Comparison of ENCODE assay signal across 24 mouse cellular contexts in the genomic region with DNA sequence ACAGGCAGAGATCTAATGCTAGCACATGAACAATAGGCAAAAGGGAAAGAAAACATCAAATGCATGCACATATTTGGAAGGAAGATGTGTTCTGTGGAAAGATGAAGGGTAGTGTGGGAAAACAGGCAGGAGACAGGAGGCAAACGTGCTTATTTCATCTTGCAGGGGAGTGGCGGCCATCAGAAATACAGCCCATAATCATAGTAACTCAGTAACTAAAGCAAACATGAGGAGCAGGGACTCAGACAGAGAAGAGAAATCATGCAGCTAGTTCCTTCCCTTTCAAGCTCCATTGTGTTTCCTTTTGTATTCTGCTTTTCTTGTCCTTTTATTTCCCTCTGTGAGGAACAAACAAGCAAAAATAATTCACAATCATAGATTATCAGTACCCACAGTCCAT.
A peak's percentile ranks its signal among the peaks of the same experiment; 100 is the strongest.
DNase-seq lines count a peak whose midpoint lies in the region; ATAC-seq and TF ChIP-seq lines count a peak whose summit lies in the region.
"Had no signal": no experiment of that assay in that cellular context is flagged by ENCODE, and none has a peak within 500 bp of the region (broad histone marks: within the 10 kb centered on the region; RNA-seq: fewer than 3 reads in every experiment).

No protein-coding gene starts in this region.

- H3K4me3 ChIP-seq in forebrain, embryonic 13.5 days, result no peak overlapping the region
- no peak overlapping the region for H3K4me3 ChIP-seq in forebrain, embryonic 10.5 days
- no peak overlapping the region for H3K4me3 ChIP-seq in liver, postnatal 0 days (ENCODE audit: low read depth, low read length)
- H3K4me3 ChIP-seq in forebrain, embryonic 16.5 days (replicated peaks; ENCODE audit: low read length), result no peak overlapping the region
- H3K4me3 ChIP-seq in midbrain, embryonic 14.5 days (replicated peaks; ENCODE audit: low read depth, low read length), result no peak overlapping the region
- H3K4me3 ChIP-seq: embryonic facial prominence, embryonic 12.5 days; erythroblast, embryonic 14.5 days; gastrocnemius, adult 2 months; lung, embryonic 15.5 days; megakaryocyte, embryonic 14.5 days; neural tube, embryonic 12.5 days had no signal

- no peak overlapping the region for H3K4me2 ChIP-seq in forebrain, embryonic 13.5 days
- peak overlapping the region; percentile 22; the same call in 1 of the 2 replicates for H3K4me2 ChIP-seq in liver, postnatal 0 days (ENCODE audit: low read depth, low read length)
- no peak overlapping the region for H3K4me2 ChIP-seq in forebrain, embryonic 16.5 days (ENCODE audit: low read length)
- no peak overlapping the region for H3K4me2 ChIP-seq in midbrain, embryonic 14.5 days (ENCODE audit: low read length)
- H3K4me2 ChIP-seq: embryonic facial prominence, embryonic 12.5 days; heart, embryonic 11.5 days; lung, embryonic 15.5 days; neural tube, embryonic 12.5 days had no signal

- no peak for DNase-seq in forebrain, embryonic 10.5 days (ENCODE audit: extremely low spot score, low spot score)
- DNase-seq in liver, postnatal 0 days, result no peak
- DNase-seq in liver, result no peak
- peak; percentile 15 for DNase-seq in midbrain, embryonic 14.5 days
- no peak for DNase-seq in layer of hippocampus, postnatal 10 days (ENCODE audit: low spot score in 2 of 2)
- DNase-seq: adrenal gland, postnatal 10 days; cerebellum, adult 2 months; cerebellum, postnatal 25 days; gastrocnemius, adult 2 months; kidney, adult 2 months; lung, postnatal 36 days; right cerebral cortex, postnatal 14 days; spleen, adult 18-20 months had no signal

- H3K36me3 ChIP-seq in forebrain, embryonic 13.5 days (ENCODE audit: poor library complexity, severe bottlenecking), result no peaks in the 10 kb centered on the region
- H3K36me3 ChIP-seq in forebrain, embryonic 10.5 days (replicated peaks), result no peaks in the 10 kb centered on the region
- no peaks in the 10 kb centered on the region for H3K36me3 ChIP-seq in liver, postnatal 0 days (replicated peaks; ENCODE audit: insufficient read depth, low read length)
- H3K36me3 ChIP-seq in forebrain, embryonic 16.5 days (ENCODE audit: control insufficient read depth, insufficient read depth), result no peaks in the 10 kb centered on the region
- no peaks in the 10 kb centered on the region for H3K36me3 ChIP-seq in midbrain, embryonic 14.5 days (ENCODE audit: control insufficient read depth, insufficient read depth, low read length)
- H3K36me3 ChIP-seq: embryonic facial prominence, embryonic 12.5 days; lung, embryonic 15.5 days; neural tube, embryonic 12.5 days had no signal

- peak overlapping the region; percentile 74 for H3K27ac ChIP-seq in forebrain, embryonic 13.5 days
- H3K27ac ChIP-seq in forebrain, embryonic 10.5 days, result no peak overlapping the region
- H3K27ac ChIP-seq in liver, postnatal 0 days (ENCODE audit: low read depth), result no peak overlapping the region
- H3K27ac ChIP-seq in forebrain, embryonic 16.5 days (ENCODE audit: low read length), result peak overlapping the region; percentile 51
- H3K27ac ChIP-seq in midbrain, embryonic 14.5 days (replicated peaks; ENCODE audit: low read depth, low read length), result peak overlapping the region; percentile 46; the same call in 1 of the 2 replicates
- H3K27ac ChIP-seq: embryonic facial prominence, embryonic 12.5 days; gastrocnemius, adult 2 months; kidney, postnatal 0 days; liver, embryonic 14.5 days; lung, embryonic 15.5 days; neural tube, embryonic 12.5 days had no signal

- H3K9ac ChIP-seq in forebrain, embryonic 13.5 days, result no peak overlapping the region
- no peak overlapping the region for H3K9ac ChIP-seq in liver, postnatal 0 days (replicated peaks)
- no peak overlapping the region for H3K9ac ChIP-seq in forebrain, embryonic 16.5 days (replicated peaks; ENCODE audit: low read depth, low read length)
- no peak overlapping the region for H3K9ac ChIP-seq in midbrain, embryonic 14.5 days (replicated peaks; ENCODE audit: low read length)
- H3K9ac ChIP-seq: embryonic facial prominence, embryonic 12.5 days; liver, embryonic 14.5 days; lung, embryonic 15.5 days; neural tube, embryonic 12.5 days had no signal

- no peak for TF ChIP-seq CTCF in liver, postnatal 0 days (IDR thresholded peaks at IDR 0.05; ENCODE audit: low read depth)

- no peaks in the 10 kb centered on the region for H3K27me3 ChIP-seq in forebrain, embryonic 13.5 days
- H3K27me3 ChIP-seq in forebrain, embryonic 10.5 days (ENCODE audit: poor library complexity, severe bottlenecking), result no peaks in the 10 kb centered on the region
- H3K27me3 ChIP-seq in liver, postnatal 0 days (ENCODE audit: insufficient read depth, low read length), result no peaks in the 10 kb centered on the region
- H3K27me3 ChIP-seq in forebrain, embryonic 16.5 days (replicated peaks; ENCODE audit: control insufficient read depth, insufficient read depth, low read length), result no peaks in the 10 kb centered on the region
- no peaks in the 10 kb centered on the region for H3K27me3 ChIP-seq in midbrain, embryonic 14.5 days (ENCODE audit: control insufficient read depth, insufficient read depth, low read length)
- H3K27me3 ChIP-seq: embryonic facial prominence, embryonic 12.5 days; lung, embryonic 15.5 days; megakaryocyte, embryonic 14.5 days; neural tube, embryonic 12.5 days had no signal

- WGBS in forebrain, embryonic 13.5 days, result 55% methylated on average over 2 of the region's 2 CpGs
- WGBS in forebrain, embryonic 10.5 days, result 82% methylated on average over 2 of the region's 2 CpGs
- WGBS in liver, postnatal 0 days (ENCODE audit: insufficient replicate concordance), result 21% methylated on average over 2 of the region's 2 CpGs
- 72% methylated on average over 2 of the region's 2 CpGs for WGBS in forebrain, embryonic 16.5 days
- 59% methylated on average over 2 of the region's 2 CpGs for WGBS in midbrain, embryonic 14.5 days

- ATAC-seq in forebrain, embryonic 13.5 days, result no peak
- ATAC-seq in liver, postnatal 0 days, result no peak
- no peak for ATAC-seq in forebrain, embryonic 16.5 days
- ATAC-seq in midbrain, embryonic 14.5 days (ENCODE audit: low FRiP score, low TSS enrichment), result no peak
- no peak for ATAC-seq in erythroblast, adult 5-6 weeks (replicated peaks; ENCODE audit: low FRiP score, poor library complexity, severe bottlenecking)

- no peaks in the 10 kb centered on the region for H3K9me3 ChIP-seq in forebrain, embryonic 13.5 days (replicated peaks)
- H3K9me3 ChIP-seq in forebrain, embryonic 10.5 days, result no peaks in the 10 kb centered on the region
- H3K9me3 ChIP-seq in liver, postnatal 0 days (ENCODE audit: low read length), result no peaks in the 10 kb centered on the region
- H3K9me3 ChIP-seq in forebrain, embryonic 16.5 days (ENCODE audit: control insufficient read depth, low read length), result no peaks in the 10 kb centered on the region
- H3K9me3 ChIP-seq in midbrain, embryonic 14.5 days (ENCODE audit: control insufficient read depth, low read length), result no peaks in the 10 kb centered on the region
- H3K9me3 ChIP-seq: embryonic facial prominence, embryonic 12.5 days; lung, embryonic 15.5 days; neural tube, embryonic 12.5 days had no signal

- no peak for TF ChIP-seq EP300 in liver, postnatal 0 days (IDR thresholded peaks at IDR 0.05; ENCODE audit: low read depth)

- H3K4me1 ChIP-seq in forebrain, embryonic 13.5 days, result peaks cover 7% of the 10 kb centered on the region
- no peaks in the 10 kb centered on the region for H3K4me1 ChIP-seq in forebrain, embryonic 10.5 days
- no peaks in the 10 kb centered on the region for H3K4me1 ChIP-seq in liver, postnatal 0 days (ENCODE audit: insufficient read depth)
- H3K4me1 ChIP-seq in forebrain, embryonic 16.5 days (replicated peaks; ENCODE audit: control insufficient read depth, insufficient read depth, low read length), result peaks cover 7% of the 10 kb centered on the region
- peaks cover 4% of the 10 kb centered on the region; the same call in 1 of the 2 replicates for H3K4me1 ChIP-seq in midbrain, embryonic 14.5 days (ENCODE audit: control insufficient read depth, insufficient read depth, low read length)
- H3K4me1 ChIP-seq: embryonic facial prominence, embryonic 12.5 days; lung, embryonic 15.5 days; megakaryocyte, embryonic 14.5 days; neural tube, embryonic 12.5 days had no signal

Comparison
In these comparisons a context has a peak if more than half of its experiments do, and no peak if none do; other contexts are left out.
1. H3K27ac ChIP-seq: peak in forebrain, embryonic 13.5 days (single experiment), forebrain, embryonic 16.5 days (single experiment) and midbrain, embryonic 14.5 days (single experiment); none in forebrain, embryonic 10.5 days (single experiment) and liver, postnatal 0 days (single experiment).